Mouse (Mus musculus) liver, adult 2 months (tissue): ENCODE results near the gene AI481877. TPM values are rescaled to one million over a fixed set of nuclear protein-coding genes. Genes with fewer than 3 reads are reported as not detected.

Source experiments
- DNase-seq: peaks from one replicate; pipeline ENCODE4 v3.0.0-alpha.2; 2011; ENCODE audit warnings: low read depth, low spot score; ENCODE audit errors: extremely low read depth
- H3K27ac ChIP-seq: fragments of 200-500 bp; replicated peaks from 2 replicates; pipeline ENCODE4 v1.5.1; 2012; ENCODE audit warnings: low read depth, mild to moderate bottlenecking, control low read depth, inconsistent platforms, low read length; ENCODE audit not compliant: insufficient read depth
- H3K27me3 ChIP-seq: fragments of 200-500 bp; 2 replicates; pipeline ENCODE4 v1.6.1; 2012; ENCODE audit warnings: mild to moderate bottlenecking, moderate library complexity, low read length, inconsistent platforms; ENCODE audit not compliant: control insufficient read depth, insufficient read depth
- H3K36me3 ChIP-seq: fragments of 200-500 bp; 2 replicates; pipeline ENCODE4 v1.6.1; 2012; ENCODE audit warnings: low read length, inconsistent platforms; ENCODE audit not compliant: control insufficient read depth, insufficient read depth
- H3K4me1 ChIP-seq: fragments of 200-500 bp; 2 replicates; pipeline ENCODE4 v1.6.1; 2011; ENCODE audit warnings: low read length; ENCODE audit not compliant: control insufficient read depth, insufficient read depth
- H3K4me3 ChIP-seq: fragments of 200-500 bp; 2 replicates; pipeline ENCODE4 v1.5.1; 2011; ENCODE audit warnings: low read depth, mild to moderate bottlenecking, control low read depth, low read length, moderate library complexity; ENCODE audit not compliant: insufficient read depth
- H3K79me2 ChIP-seq: fragments of 200-500 bp; 2 replicates; pipeline ENCODE4 v1.6.1; 2012; ENCODE audit warnings: inconsistent platforms, mild to moderate bottlenecking, low read length, moderate library complexity; ENCODE audit not compliant: control insufficient read depth, insufficient read depth
- H3K9ac ChIP-seq: fragments of 200-500 bp; 2 replicates; pipeline ENCODE4 v1.6.1; 2012; ENCODE audit warnings: low read depth, mild to moderate bottlenecking, control low read depth, inconsistent platforms, low read length
- CTCF ChIP-seq: fragments of 200-500 bp; IDR thresholded peaks from 2 replicates; pipeline ENCODE4 v1.5.1; 2011; ENCODE audit warnings: low read depth, low read length, control low read depth
- POLR2A ChIP-seq: fragments of 200-500 bp; IDR thresholded peaks from 2 replicates; pipeline ENCODE4 v1.6.1; 2011; ENCODE audit warnings: low read length, control low read depth; ENCODE audit not compliant: insufficient read depth; ENCODE audit errors: extremely low read depth
- WGBS: fragments of 180-500 bp; shearing (Covaris S2); methylation state at CpG from one replicate; pipeline ENCODE4 v1.1.7; 2018; 5-methylcytosine and 5-hydroxymethylcytosine counted together
- polyA plus RNA-seq: library from polyadenylated mRNA; depleted of rRNA; stranded (reverse); fragments of >200 nt; gene quantifications from 2 replicates; pipeline ENCODE4 v1.2.3, GENCODE M21; 2012
- total RNA-seq: library from RNA; depleted of rRNA; stranded (reverse); fragments of >200 nt; gene quantifications from 2 replicates; pipeline ENCODE4 v1.2.3, GENCODE M21; 2014

Gene AI481877
- total and polyA plus RNA-seq, 2 experiments: not detected

DNA sequence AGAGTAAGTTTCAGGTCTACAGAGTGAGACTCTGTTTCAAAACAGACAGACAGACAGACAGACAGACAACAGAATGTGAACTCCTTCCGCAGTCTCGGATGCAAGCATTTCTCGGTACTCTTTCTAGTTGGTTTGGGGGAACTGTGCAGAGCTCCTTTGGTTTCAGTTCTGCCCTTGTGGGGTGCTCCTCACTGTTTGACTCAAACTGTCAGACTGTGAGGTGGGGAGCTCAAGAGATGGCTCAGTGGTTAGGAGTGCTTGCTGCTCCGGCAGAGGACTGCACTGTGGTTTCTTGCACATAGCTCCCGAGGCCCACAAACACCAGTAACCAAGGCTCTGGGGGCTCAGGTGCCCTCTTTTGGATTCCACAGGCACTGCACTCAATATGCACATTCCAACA lies 95.7 kb downstream of the AI481877 start:
- Histone ChIP-seq H3K27me3 (no peaks in the 10 kb centered on the region), H3K9ac (no peak overlapping the region), H3K27ac (no peak overlapping the region), H3K4me3 (no peak overlapping the region), H3K36me3 (peaks cover 4% of the 10 kb centered on the region; the same call in 1 of the 2 replicates), H3K4me1 (no peaks in the 10 kb centered on the region), H3K79me2 (no peaks in the 10 kb centered on the region)
- TF ChIP-seq CTCF: no peak
- no peak for TF ChIP-seq POLR2A
- no peak for DNase-seq
- 93% methylated on average over 5 of the region's 5 CpGs for whole genome bisulfite sequencing

DNA sequence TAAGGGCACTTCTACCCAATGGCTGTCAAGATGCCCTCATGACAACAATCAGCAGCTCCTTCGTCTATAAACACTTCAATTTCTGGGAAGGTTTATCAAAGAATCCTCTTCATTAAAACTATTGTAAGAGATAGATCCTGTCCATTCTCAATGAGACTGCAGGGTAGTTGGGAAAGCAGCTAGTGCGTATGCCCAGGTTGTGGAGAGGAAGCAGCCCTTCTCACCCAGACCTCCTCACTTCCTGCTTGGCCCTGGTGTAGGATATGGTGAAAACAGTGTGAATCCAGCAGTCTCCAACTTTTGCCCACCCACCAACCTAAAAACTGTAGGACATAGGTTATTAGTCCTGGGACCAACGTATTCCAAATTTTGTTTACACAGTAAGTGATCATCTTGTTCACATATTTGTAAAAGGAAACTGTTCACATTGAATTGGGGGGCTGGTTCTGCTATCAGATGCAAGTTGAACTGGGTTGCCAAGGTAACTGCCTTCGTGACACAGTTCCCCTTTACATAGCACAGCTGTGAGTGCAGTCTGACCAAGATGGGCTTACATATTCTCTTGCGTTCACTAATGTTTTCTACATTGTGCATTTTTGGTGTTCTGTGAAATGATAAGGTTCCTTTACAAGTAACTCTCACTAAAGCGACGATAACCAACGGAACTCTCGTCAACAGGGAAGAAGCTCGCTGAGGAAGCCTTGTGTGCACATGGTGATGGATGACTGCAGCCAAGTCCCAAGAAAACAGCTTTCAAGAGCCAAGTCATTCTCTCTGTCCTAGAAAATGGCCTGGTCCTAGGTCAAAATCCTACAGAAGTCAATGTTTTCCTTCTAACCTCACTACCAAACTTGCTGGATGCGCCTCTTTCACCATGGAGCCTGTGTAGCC lies 98.1 kb downstream of the AI481877 start:
- Histone ChIP-seq H3K27ac (no peak overlapping the region), H3K4me1 (0 out of 2 replicates have a peak, but pooled peaks cover 3% of the 10 kb centered on the region), H3K27me3 (no peaks in the 10 kb centered on the region), H3K36me3 (peaks cover 4% of the 10 kb centered on the region; the same call in 1 of the 2 replicates), H3K9ac (no peak overlapping the region), H3K79me2 (no peaks in the 10 kb centered on the region), H3K4me3 (no peak overlapping the region)
- WGBS: 92% methylated on average over 11 of the region's 11 CpGs
- TF ChIP-seq CTCF (no peak), POLR2A (no peak)
- DNase-seq: no peak

DNA sequence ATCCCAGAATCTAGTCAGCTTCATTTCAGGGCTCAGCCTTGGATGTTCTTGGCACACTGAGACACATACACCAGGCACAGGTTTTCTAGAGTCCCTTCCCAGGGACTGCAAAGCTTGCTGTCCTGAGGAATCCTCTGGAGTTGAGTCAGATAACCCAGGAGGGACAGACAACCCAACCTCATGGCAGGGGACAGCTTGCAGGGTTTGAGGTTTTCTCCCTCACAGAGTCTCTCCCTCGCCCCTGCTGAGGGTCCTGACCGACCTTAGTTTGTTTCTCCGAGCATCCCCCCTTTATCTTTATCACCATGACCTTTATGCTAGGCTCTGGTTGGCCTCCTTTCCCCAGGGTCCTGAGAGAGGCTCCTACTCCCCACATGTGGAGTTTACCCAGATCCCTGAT lies 101.3 kb downstream of the AI481877 start:
- WGBS: 86% methylated on average over 3 of the region's 3 CpGs
- Histone ChIP-seq H3K79me2 (no peaks in the 10 kb centered on the region), H3K9ac (no peak overlapping the region), H3K27ac (no peak overlapping the region), H3K4me3 (no peak overlapping the region), H3K4me1 (0 out of 2 replicates have a peak, but pooled peaks cover 3% of the 10 kb centered on the region), H3K36me3 (peaks cover 4% of the 10 kb centered on the region; the same call in 1 of the 2 replicates), H3K27me3 (no peaks in the 10 kb centered on the region)
- DNase-seq: no peak
- TF ChIP-seq POLR2A: no peak

DNA sequence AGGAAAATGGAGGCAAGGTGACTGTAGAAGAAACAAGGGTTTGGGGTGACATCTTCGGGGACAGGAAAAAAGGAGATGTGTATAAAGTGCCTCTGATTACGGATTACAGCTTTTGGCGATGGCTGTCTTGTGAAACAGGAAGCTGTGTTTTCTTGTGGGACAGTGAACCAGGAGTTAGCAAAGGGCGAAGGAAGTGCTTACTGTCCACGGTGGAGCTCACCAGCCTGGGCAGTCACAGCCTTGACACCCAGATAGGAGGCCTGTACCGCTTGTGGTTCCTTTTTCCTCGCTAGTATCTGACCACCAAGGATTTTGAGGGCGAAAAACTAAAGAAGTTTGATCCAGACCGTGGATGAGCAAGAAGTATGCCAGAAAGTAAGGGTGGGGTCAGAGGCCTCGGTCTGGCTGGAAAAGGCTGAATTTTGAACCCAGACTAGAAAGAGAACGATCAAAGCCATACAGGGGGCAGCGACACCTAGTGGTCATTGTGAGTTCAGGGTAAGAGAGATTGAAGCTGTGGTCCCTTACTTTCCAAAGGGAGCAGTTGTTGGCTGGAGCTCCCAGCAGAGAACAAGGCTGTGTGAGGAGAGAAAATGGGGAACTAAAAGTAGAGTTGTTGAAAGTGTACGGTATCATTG lies 102.2 kb downstream of the AI481877 start:
- Histone ChIP-seq H3K36me3 (peaks cover 4% of the 10 kb centered on the region; the same call in 1 of the 2 replicates), H3K27ac (no peak overlapping the region), H3K4me3 (no peak overlapping the region), H3K79me2 (no peaks in the 10 kb centered on the region), H3K27me3 (no peaks in the 10 kb centered on the region), H3K4me1 (0 out of 2 replicates have a peak, but pooled peaks cover 3% of the 10 kb centered on the region), H3K9ac (no peak overlapping the region)
- WGBS: 43% methylated on average over 13 of the region's 13 CpGs
- peak; percentile 58 for DNase-seq
- TF ChIP-seq POLR2A: no peak
- peak; percentile 27; the same call in 1 of the 2 replicates for TF ChIP-seq CTCF

DNA sequence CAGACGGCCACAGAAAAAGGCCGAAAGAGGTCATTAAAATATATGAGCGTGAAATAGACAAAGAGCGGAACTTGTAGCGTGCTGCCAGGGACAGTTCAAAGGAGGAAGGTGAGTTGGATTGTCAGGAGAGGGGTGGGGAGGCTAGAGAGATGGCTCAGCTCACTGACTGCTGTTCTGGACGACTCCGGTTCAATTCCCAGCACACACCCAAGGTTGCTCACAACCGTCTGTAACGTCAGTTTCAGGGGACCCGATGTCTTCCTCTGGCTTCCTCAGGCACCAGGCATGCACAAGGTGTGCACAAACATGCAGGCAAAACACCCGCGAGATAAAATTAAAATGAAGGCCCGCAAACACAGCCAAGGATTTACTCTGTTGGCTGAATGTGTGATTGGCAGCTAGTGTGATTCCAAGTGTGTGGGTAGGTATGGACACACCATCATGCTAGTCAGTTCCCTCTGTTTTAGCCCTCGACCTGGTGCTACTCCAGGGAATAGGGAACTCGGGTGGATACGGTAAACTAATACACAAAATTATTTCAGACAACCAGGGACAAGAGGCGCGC lies 102.9 kb downstream of the AI481877 start:
- TF ChIP-seq CTCF: no peak
- no peak for TF ChIP-seq POLR2A
- no peaks in the 10 kb centered on the region for H3K79me2 ChIP-seq
- no peaks in the 10 kb centered on the region for H3K27me3 ChIP-seq
- no peak overlapping the region for H3K27ac ChIP-seq
- H3K4me3 ChIP-seq: no peak overlapping the region
- 0 out of 2 replicates have a peak, but pooled peaks cover 3% of the 10 kb centered on the region for H3K4me1 ChIP-seq
- peaks cover 2% of the 10 kb centered on the region; the same call in 1 of the 2 replicates for H3K36me3 ChIP-seq
- DNase-seq: no peak
- H3K9ac ChIP-seq: no peak overlapping the region
- WGBS: 79% methylated on average over 18 of the region's 18 CpGs
